Mouse (Mus musculus) heart, adult 2 months (tissue): ENCODE measurements at regions not wholly inside any gene's neighbourhood (a gene's known extent, or its start where the extent isn't known, plus 50 kb on each side); places are given as distances from the start of the nearest gene placed in this dataset.

ENCODE experiments used
- DNase-seq, 2 experiments: peaks; one replicate each; pipeline ENCODE4 v3.0.0; 2021
- H3K27ac ChIP-seq: fragments of 200-600 bp; 2 replicates; pipeline ENCODE4 v1.8.1; 2022
- H3K27me3 ChIP-seq: fragments of 200-500 bp; 2 replicates; pipeline ENCODE4 v1.6.1; 2012; ENCODE audit warnings: mild to moderate bottlenecking, low read length, inconsistent platforms, mixed read lengths; ENCODE audit not compliant: control insufficient read depth, insufficient read depth
- H3K36me3 ChIP-seq: fragments of 200-500 bp; 2 replicates; pipeline ENCODE4 v1.6.1; 2012; ENCODE audit warnings: low read length, inconsistent platforms; ENCODE audit not compliant: control insufficient read depth, insufficient read depth
- H3K4me1 ChIP-seq: fragments of 200-500 bp; 2 replicates; pipeline ENCODE4 v1.6.1; 2011; ENCODE audit warnings: low read length; ENCODE audit not compliant: control insufficient read depth, insufficient read depth
- H3K4me3 ChIP-seq: fragments of 200-600 bp; 2 replicates; pipeline ENCODE4 v1.8.1; 2022
- H3K79me2 ChIP-seq: fragments of 200-500 bp; replicated peaks from 2 replicates; pipeline ENCODE4 v1.6.1; 2012; ENCODE audit warnings: mild to moderate bottlenecking, inconsistent platforms, low read length, moderate library complexity, mixed read lengths; ENCODE audit not compliant: control insufficient read depth, insufficient read depth
- H3K9ac ChIP-seq: fragments of 200-500 bp; 2 replicates; pipeline ENCODE4 v1.6.1; 2012; ENCODE audit warnings: low read depth, mild to moderate bottlenecking, control low read depth, inconsistent platforms, low read length, mixed read lengths
- CTCF ChIP-seq: fragments of 200-600 bp; IDR thresholded peaks from 2 replicates; pipeline ENCODE4 v1.8.1; 2022; ENCODE audit warnings: antibody characterized with exemption, mild to moderate bottlenecking, moderate library complexity
- EP300 ChIP-seq: fragments of 200-500 bp; IDR thresholded peaks from 2 replicates; pipeline ENCODE4 v1.6.1; 2011; ENCODE audit warnings: low read depth, low read length, control low read depth; ENCODE audit not compliant: insufficient read depth
- POLR2A ChIP-seq: fragments of 200-500 bp; IDR thresholded peaks from 2 replicates; pipeline ENCODE4 v1.6.1; 2011; ENCODE audit warnings: mild to moderate bottlenecking, low read depth, low read length, control low read depth; ENCODE audit not compliant: insufficient read depth
- WGBS: fragments of 180-500 bp; shearing (Covaris S2); methylation state at CpG from one replicate; pipeline ENCODE4 v1.1.7; 2018; 5-methylcytosine and 5-hydroxymethylcytosine counted together
- intact Hi-C: fragments of 180-260 bp; cut with DNase I; formaldehyde crosslinking; loops from one replicate; pipeline ENCODE4 v1.15.1; 2025

DNA sequence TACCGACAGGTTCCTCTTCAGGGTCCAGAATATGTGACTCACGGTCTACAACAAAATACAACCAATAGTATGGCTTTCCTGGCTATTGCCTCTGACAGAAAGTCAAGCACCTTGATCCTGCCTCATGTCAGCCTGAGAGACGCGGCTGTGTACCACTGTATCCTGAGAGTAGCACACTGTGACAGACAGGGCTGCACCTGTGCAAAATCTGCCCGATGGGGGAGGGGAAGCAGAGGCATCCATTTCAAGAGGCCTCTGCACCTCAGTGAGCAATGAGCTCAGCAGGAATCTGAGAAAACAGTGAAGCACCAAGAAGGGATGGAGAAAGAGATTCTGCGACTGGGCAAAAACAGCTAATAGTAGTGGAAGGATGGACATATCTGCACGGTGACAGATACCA lies 377.3 kb downstream of the Dad1 start:
- TF ChIP-seq EP300 = no peak
- no peak for TF ChIP-seq POLR2A
- no peak for TF ChIP-seq CTCF
- Histone ChIP-seq H3K36me3 (no peaks in the 10 kb centered on the region), H3K4me1 (no peaks in the 10 kb centered on the region), H3K27me3 (no peaks in the 10 kb centered on the region), H3K9ac (no peak overlapping the region), H3K27ac (no peak overlapping the region), H3K4me3 (no peak overlapping the region), H3K79me2 (no peaks in the 10 kb centered on the region)
- intact Hi-C loops = no loop called here
- 66% methylated on average over 7 of the region's 7 CpGs for whole genome bisulfite sequencing
- DNase-seq = no peak

DNA sequence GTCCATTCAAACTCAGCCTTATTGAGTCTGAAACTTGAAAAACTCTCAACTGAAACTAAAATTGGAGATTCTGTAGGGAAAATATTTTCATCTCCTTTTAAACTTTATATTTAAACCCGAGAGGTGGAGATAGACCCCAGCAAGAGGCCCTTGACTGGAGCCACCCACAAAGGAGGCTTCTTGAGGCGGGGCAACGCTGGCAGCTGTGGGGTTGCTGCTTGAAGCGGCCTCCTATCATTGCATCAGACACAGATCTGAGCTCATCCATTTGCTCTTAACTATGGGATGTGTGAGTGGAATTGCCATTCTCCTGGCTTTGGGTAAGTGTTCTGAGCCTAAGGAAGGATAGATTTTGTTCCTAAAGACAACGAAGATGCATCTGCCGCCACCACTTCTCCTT lies 378.2 kb downstream of the Dad1 start:
- intact Hi-C loops = no loop called here
- H3K9ac ChIP-seq = no peak overlapping the region
- no peaks in the 10 kb centered on the region for H3K27me3 ChIP-seq
- no peaks in the 10 kb centered on the region for H3K79me2 ChIP-seq
- no peaks in the 10 kb centered on the region for H3K4me1 ChIP-seq
- no peak for TF ChIP-seq POLR2A
- TF ChIP-seq CTCF = no peak
- TF ChIP-seq EP300 = no peak
- WGBS = 61% methylated on average over 6 of the region's 6 CpGs
- DNase-seq = no peak
- H3K4me3 ChIP-seq = no peak overlapping the region
- no peaks in the 10 kb centered on the region for H3K36me3 ChIP-seq
- no peak overlapping the region for H3K27ac ChIP-seq

DNA sequence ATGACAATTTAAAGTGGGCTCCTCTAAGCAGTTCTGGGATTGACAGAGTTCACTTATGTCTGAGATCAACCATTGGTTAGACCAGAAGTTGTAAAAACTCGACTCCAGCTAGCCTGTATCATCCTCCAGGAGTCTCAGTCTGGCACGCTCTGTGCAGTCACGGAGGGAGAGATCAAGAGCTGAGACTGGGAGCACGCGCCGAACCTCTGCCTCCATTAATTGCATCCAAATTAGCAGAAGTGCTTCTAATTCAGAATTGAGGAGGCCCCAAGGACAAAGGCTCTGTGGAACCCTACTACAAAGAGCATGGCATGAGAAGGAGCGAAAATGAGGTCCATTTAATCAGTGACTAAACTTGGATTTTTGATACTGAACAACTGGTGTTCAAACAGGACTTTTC lies 406.9 kb downstream of the Dad1 start:
- TF ChIP-seq POLR2A (no peak), EP300 (no peak), CTCF (no peak)
- 56% methylated on average over 7 of the region's 7 CpGs for WGBS
- intact Hi-C loops = no loop called here

DNA sequence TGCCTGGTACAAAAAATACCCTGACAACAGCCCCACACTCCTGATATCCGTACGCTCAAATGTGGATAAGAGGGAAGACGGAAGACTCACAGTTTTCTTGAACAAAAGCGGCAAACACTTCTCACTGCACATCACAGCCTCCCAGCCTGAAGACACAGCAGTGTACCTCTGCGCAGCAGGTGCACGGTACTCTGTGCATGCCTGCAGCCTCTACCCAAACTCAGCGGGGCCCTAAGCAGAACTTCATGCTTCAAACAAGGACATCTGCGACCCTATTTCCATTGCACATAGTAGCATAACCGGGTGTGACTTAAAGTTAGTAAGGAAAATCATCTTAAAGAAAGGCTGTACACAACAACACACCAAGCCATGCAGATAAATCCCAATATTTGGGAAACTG lies 408.3 kb downstream of the Dad1 start:
- 89% methylated on average over 9 of the region's 9 CpGs for WGBS
- DNase-seq = no peak
- no peaks in the 10 kb centered on the region for H3K79me2 ChIP-seq
- H3K4me1 ChIP-seq = no peaks in the 10 kb centered on the region
- no peak overlapping the region for H3K27ac ChIP-seq
- H3K9ac ChIP-seq = no peak overlapping the region
- intact Hi-C loops = no loop called here
- H3K4me3 ChIP-seq = no peak overlapping the region
- TF ChIP-seq EP300 (no peak), POLR2A (no peak), CTCF (no peak)
- H3K27me3 ChIP-seq = no peaks in the 10 kb centered on the region
- H3K36me3 ChIP-seq = no peaks in the 10 kb centered on the region

More for the DNA sequence above, 406.9 kb downstream of the Dad1 start:
- H3K9ac ChIP-seq = no peak overlapping the region
- no peaks in the 10 kb centered on the region for H3K27me3 ChIP-seq
- no peak overlapping the region for H3K27ac ChIP-seq
- no peaks in the 10 kb centered on the region for H3K79me2 ChIP-seq
- H3K36me3 ChIP-seq = no peaks in the 10 kb centered on the region
- DNase-seq = no peak
- no peaks in the 10 kb centered on the region for H3K4me1 ChIP-seq
- H3K4me3 ChIP-seq = no peak overlapping the region

DNA sequence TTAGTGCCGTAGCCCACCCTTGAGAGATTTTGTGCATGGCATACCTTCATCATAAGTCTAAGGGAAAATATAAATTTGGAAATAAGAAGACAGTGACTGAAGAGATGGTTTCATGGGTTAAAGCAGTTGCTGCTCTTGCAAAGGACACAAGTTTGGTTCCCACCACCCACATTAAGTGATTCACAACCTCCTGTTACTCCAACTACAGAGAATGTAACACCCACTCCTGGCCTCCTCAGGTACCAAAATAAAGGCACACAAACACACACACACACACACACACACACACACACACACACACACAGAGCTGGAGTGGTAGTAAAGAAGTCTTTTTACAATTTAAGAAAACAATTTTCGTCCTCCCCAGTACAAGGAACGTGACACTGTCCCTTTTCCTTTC lies 421.4 kb downstream of the Dad1 start:
- 79% methylated on average over 3 of the region's 3 CpGs for WGBS
- no peak overlapping the region for H3K27ac ChIP-seq
- H3K4me1 ChIP-seq = no peaks in the 10 kb centered on the region

DNA sequence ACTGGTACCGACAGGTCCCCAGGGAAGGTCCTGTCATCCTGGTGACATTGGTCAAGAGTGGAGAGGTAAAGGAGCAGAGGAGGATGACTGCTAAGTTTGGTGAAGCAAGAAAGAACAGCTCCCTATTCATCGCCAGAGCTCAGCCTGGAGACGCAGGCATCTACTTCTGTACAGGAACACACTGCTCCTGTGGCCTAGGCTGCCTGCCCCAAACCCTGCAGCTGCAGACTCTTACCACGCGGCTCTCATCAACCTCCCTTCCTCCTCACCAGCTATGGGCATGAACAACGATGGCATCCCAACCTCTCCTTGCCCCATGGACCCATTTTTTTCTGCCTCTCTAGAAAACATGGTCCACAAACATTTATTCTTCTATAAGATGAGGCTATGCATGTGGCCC lies 422.3 kb downstream of the Dad1 start:
- H3K36me3 ChIP-seq = no peaks in the 10 kb centered on the region
- intact Hi-C loops = no loop called here
- H3K4me3 ChIP-seq = no peak overlapping the region
- H3K9ac ChIP-seq = no peak overlapping the region
- no peaks in the 10 kb centered on the region for H3K4me1 ChIP-seq
- H3K27me3 ChIP-seq = no peaks in the 10 kb centered on the region
- no peak for TF ChIP-seq EP300
- TF ChIP-seq CTCF = no peak
- TF ChIP-seq POLR2A = no peak
- DNase-seq = no peak
- 77% methylated on average over 6 of the region's 6 CpGs for WGBS
- no peak overlapping the region for H3K27ac ChIP-seq
- H3K79me2 ChIP-seq = no peaks in the 10 kb centered on the region

More for the DNA sequence above, 421.4 kb downstream of the Dad1 start:
- Histone ChIP-seq H3K4me3 (no peak overlapping the region), H3K9ac (no peak overlapping the region), H3K27me3 (no peaks in the 10 kb centered on the region), H3K79me2 (no peaks in the 10 kb centered on the region), H3K36me3 (no peaks in the 10 kb centered on the region)
- intact Hi-C loops = no loop called here
- TF ChIP-seq CTCF = no peak
- TF ChIP-seq EP300 = no peak
- no peak for TF ChIP-seq POLR2A
- DNase-seq = no peak

DNA sequence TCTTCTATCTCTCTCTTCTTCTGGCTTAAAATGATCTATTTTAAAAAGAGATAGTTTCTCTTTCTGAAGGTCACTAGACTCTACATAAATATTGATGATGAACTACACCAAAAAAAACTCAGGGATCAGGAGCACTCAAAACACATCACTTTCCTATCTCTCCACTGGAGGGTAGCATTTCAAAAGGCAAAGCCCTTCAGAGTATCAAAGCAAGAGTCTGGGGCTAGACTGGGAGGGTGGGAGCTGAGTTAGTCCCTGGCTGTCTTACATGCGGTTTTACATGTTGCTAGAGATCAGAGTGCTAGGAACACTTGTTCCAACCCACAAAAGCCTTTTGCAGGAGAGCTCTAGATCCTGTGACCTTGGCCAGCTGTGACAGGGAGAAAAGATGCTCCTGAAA lies 423.2 kb downstream of the Dad1 start:
- Histone ChIP-seq H3K27me3 (no peaks in the 10 kb centered on the region), H3K4me3 (no peak overlapping the region), H3K27ac (no peak overlapping the region), H3K36me3 (no peaks in the 10 kb centered on the region), H3K79me2 (no peaks in the 10 kb centered on the region), H3K4me1 (no peaks in the 10 kb centered on the region), H3K9ac (no peak overlapping the region)
- DNase-seq = no peak
- WGBS = 33% methylated on average over 1 of the region's 1 CpGs
- no peak for TF ChIP-seq POLR2A
- intact Hi-C loops = no loop called here
